Mouse (Mus musculus): ENCODE data around the gene Pigf.

DNA sequence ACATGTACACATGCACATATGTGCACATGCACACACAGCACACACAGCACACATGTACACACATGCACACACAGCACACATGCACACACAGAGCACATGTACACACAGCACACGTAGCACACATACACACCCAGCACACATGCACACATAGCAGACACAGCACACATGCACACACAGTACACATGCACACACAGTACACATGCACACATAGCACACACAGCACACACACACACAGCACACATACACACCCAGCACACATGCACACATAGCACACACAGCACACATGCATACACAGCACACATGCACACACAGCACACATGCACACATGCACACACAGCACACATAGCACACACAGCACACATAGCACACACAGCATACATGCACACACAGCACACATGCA lies 44.0 kb downstream of the Pigf start:
- TF ChIP-seq CTCF (conservative IDR thresholded peaks at IDR 0.05; ENCODE audit: low read length) (no peak), POU5F1 (IDR thresholded peaks at IDR 0.05; ENCODE audit: borderline replicate concordance, low read length) (no peak), NANOG (IDR thresholded peaks at IDR 0.05; ENCODE audit: borderline replicate concordance, low read length) (no peak)
